In the genomic region with DNA sequence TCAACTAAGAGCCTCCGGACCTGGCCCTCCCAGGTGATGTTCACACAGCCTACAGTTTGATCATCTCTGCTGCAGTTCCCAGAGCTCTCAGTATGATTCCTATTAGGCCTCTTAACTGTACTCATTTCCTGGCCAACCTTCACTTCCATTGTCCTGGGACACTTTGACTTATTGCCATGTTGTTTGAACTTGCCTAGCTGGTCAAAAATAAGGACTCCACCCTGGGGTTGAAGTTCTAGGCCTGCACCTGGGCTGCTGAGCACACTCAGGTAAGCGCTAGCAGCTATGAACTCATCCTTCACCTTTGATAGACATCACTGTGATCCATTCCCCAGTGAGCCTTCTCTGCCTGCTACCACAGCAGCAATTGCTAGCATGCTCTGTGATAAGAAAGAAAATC, we compare ENCODE assay signal across 24 mouse cellular contexts. TPM values are rescaled to one million over a fixed set of nuclear protein-coding genes. Genes with fewer than 3 reads are reported as not detected.
DNase-seq lines count a peak whose midpoint lies in the region; ATAC-seq and TF ChIP-seq lines count a peak whose summit lies in the region.
"Had no signal": no experiment of that assay in that cellular context is flagged by ENCODE, and none has a peak within 500 bp of the region (broad histone marks: within the 10 kb centered on the region; RNA-seq: fewer than 3 reads in every experiment).

No protein-coding gene starts in this region.

- no peak overlapping the region for H3K4me2 ChIP-seq in liver, embryonic 14.5 days (ENCODE audit: low read depth)
- no peak overlapping the region for H3K4me2 ChIP-seq in liver, embryonic 11.5 days
- no peak overlapping the region for H3K4me2 ChIP-seq in intestine, postnatal 0 days (replicated peaks; ENCODE audit: low read depth)
- H3K4me2 ChIP-seq: embryonic facial prominence, embryonic 13.5 days; forebrain, embryonic 12.5 days; forebrain, embryonic 15.5 days; heart, embryonic 11.5 days; hindbrain, embryonic 13.5 days had no signal

- H3K9ac ChIP-seq in heart, adult 2 months (ENCODE audit: low read depth, low read length), result no peak overlapping the region
- H3K9ac ChIP-seq in liver, embryonic 14.5 days (replicated peaks), result no peak overlapping the region
- H3K9ac ChIP-seq in liver, embryonic 11.5 days (ENCODE audit: low read depth, low read length), result no peak overlapping the region
- H3K9ac ChIP-seq in intestine, postnatal 0 days (ENCODE audit: low read depth, low read length), result no peak overlapping the region
- H3K9ac ChIP-seq: embryonic facial prominence, embryonic 13.5 days; forebrain, embryonic 12.5 days; forebrain, embryonic 15.5 days; hindbrain, embryonic 13.5 days had no signal

- no peaks in the 10 kb centered on the region for H3K9me3 ChIP-seq in liver, embryonic 14.5 days (ENCODE audit: control insufficient read depth, low read length)
- no peaks in the 10 kb centered on the region for H3K9me3 ChIP-seq in liver, embryonic 11.5 days (ENCODE audit: control insufficient read depth, low read length)
- H3K9me3 ChIP-seq in intestine, postnatal 0 days (ENCODE audit: control insufficient read depth), result no peaks in the 10 kb centered on the region
- H3K9me3 ChIP-seq: embryonic facial prominence, embryonic 10.5 days; embryonic facial prominence, embryonic 13.5 days; forebrain, embryonic 12.5 days; forebrain, embryonic 15.5 days; hindbrain, embryonic 13.5 days had no signal

- H3K27ac ChIP-seq in heart, adult 2 months, result no peak overlapping the region
- no peak overlapping the region for H3K27ac ChIP-seq in liver, embryonic 14.5 days
- no peak overlapping the region for H3K27ac ChIP-seq in liver, embryonic 11.5 days (ENCODE audit: low read depth, low read length)
- H3K27ac ChIP-seq in intestine, postnatal 0 days (ENCODE audit: low read depth, low read length), result no peak overlapping the region
- H3K27ac ChIP-seq in small intestine, adult 2 months (ENCODE audit: insufficient read depth, low read depth, low read length), result peak overlapping the region; percentile 94
- H3K27ac ChIP-seq: embryonic facial prominence, embryonic 10.5 days; embryonic facial prominence, embryonic 13.5 days; forebrain, embryonic 12.5 days; forebrain, embryonic 15.5 days; hindbrain, embryonic 13.5 days had no signal

- intact Hi-C loops in heart, adult 2 months (cut with DNase I), result no loop called here

- TF ChIP-seq POLR2A in heart, adult 2 months (IDR thresholded peaks at IDR 0.05; ENCODE audit: insufficient read depth, low read depth, low read length), result no peak
- no peak for TF ChIP-seq POLR2A in small intestine, adult 2 months (IDR thresholded peaks at IDR 0.05; ENCODE audit: low read depth, low read length)

- 99% methylated on average over 2 of the region's 2 CpGs for WGBS in heart, adult 2 months
- 64% methylated on average over 2 of the region's 2 CpGs for WGBS in liver, embryonic 14.5 days (ENCODE audit: insufficient replicate concordance)
- WGBS in liver, embryonic 11.5 days, result 86% methylated on average over 2 of the region's 2 CpGs
- WGBS in intestine, postnatal 0 days, result 81% methylated on average over 2 of the region's 2 CpGs
- WGBS in small intestine, adult 2 months, result 65% methylated on average over 2 of the region's 2 CpGs

- TF ChIP-seq CTCF in heart, adult 2 months (IDR thresholded peaks at IDR 0.05), result no peak
- no peak for TF ChIP-seq CTCF in liver, embryonic 14.5 days (IDR thresholded peaks at IDR 0.05; ENCODE audit: low read depth)
- TF ChIP-seq CTCF in intestine, postnatal 0 days (IDR thresholded peaks at IDR 0.05; ENCODE audit: low read depth), result no peak
- no peak for TF ChIP-seq CTCF in small intestine, adult 2 months (IDR thresholded peaks at IDR 0.05; ENCODE audit: extremely low read depth, insufficient read length, insufficient replicate concordance, low read depth, low read length)

- no peaks in the 10 kb centered on the region for H3K36me3 ChIP-seq in heart, adult 2 months (ENCODE audit: control insufficient read depth, insufficient read depth, low read length)
- H3K36me3 ChIP-seq in liver, embryonic 14.5 days (replicated peaks; ENCODE audit: control insufficient read depth, insufficient read depth, low read depth), result no peaks in the 10 kb centered on the region
- H3K36me3 ChIP-seq in liver, embryonic 11.5 days (ENCODE audit: control insufficient read depth, insufficient read depth, low read length), result no peaks in the 10 kb centered on the region
- no peaks in the 10 kb centered on the region for H3K36me3 ChIP-seq in intestine, postnatal 0 days (ENCODE audit: control insufficient read depth, insufficient read depth)
- H3K36me3 ChIP-seq in small intestine, adult 2 months (ENCODE audit: control insufficient read depth, insufficient read depth, low read length), result no peaks in the 10 kb centered on the region
- H3K36me3 ChIP-seq: embryonic facial prominence, embryonic 10.5 days; embryonic facial prominence, embryonic 13.5 days; forebrain, embryonic 12.5 days; forebrain, embryonic 15.5 days; hindbrain, embryonic 13.5 days had no signal

- no peaks in the 10 kb centered on the region for H3K27me3 ChIP-seq in heart, adult 2 months (ENCODE audit: control insufficient read depth, insufficient read depth, low read length)
- no peaks in the 10 kb centered on the region for H3K27me3 ChIP-seq in liver, embryonic 14.5 days (ENCODE audit: control insufficient read depth, insufficient read depth, low read length)
- H3K27me3 ChIP-seq in liver, embryonic 11.5 days (replicated peaks; ENCODE audit: control insufficient read depth, insufficient read depth, low read length), result no peaks in the 10 kb centered on the region
- no peaks in the 10 kb centered on the region for H3K27me3 ChIP-seq in intestine, postnatal 0 days (replicated peaks; ENCODE audit: control insufficient read depth, insufficient read depth, low read length)
- H3K27me3 ChIP-seq in small intestine, adult 2 months (ENCODE audit: control insufficient read depth, insufficient read depth, low read length), result no peaks in the 10 kb centered on the region
- H3K27me3 ChIP-seq: embryonic facial prominence, embryonic 13.5 days; forebrain, embryonic 12.5 days; forebrain, embryonic 15.5 days; hindbrain, embryonic 13.5 days had no signal

- no peak overlapping the region for H3K4me3 ChIP-seq in heart, adult 2 months
- H3K4me3 ChIP-seq in liver, embryonic 14.5 days (ENCODE audit: insufficient read depth in 1 of 2, low read depth in 2 of 2, low read length in 2 of 2), result no peak overlapping the region
- no peak overlapping the region for H3K4me3 ChIP-seq in liver, embryonic 11.5 days (ENCODE audit: low read depth, low read length)
- no peak overlapping the region for H3K4me3 ChIP-seq in intestine, postnatal 0 days (ENCODE audit: low read depth, low read length)
- no peak overlapping the region for H3K4me3 ChIP-seq in small intestine, adult 2 months (ENCODE audit: low read depth, low read length)
- H3K4me3 ChIP-seq: embryonic facial prominence, embryonic 10.5 days; embryonic facial prominence, embryonic 13.5 days; erythroblast, embryonic 14.5 days; forebrain, embryonic 12.5 days; forebrain, embryonic 15.5 days; hindbrain, embryonic 13.5 days had no signal

- peak; percentile 64 for DNase-seq in heart, adult 11 months
- DNase-seq in heart, adult 2 months, result no peak
- DNase-seq in liver, embryonic 14.5 days (ENCODE audit: low read depth in 3 of 3, low spot score in 3 of 3), result no peak
- DNase-seq in liver, embryonic 11.5 days (ENCODE audit: low spot score), result no peak
- DNase-seq in thymus, postnatal 36 days, result no peak
- DNase-seq in kidney, postnatal 25 days, result no peak
- DNase-seq: adrenal gland, adult 8-10 months; adrenal gland, postnatal 25 days; cerebellum, adult 11-12 months; cerebellum, adult 8-10 months; cerebellum, postnatal 10 days; cerebellum, postnatal 36 days; embryo, embryonic 11 days; gastrocnemius, postnatal 25 days had no signal

- 0 out of 2 replicates have a peak, but pooled peaks have one; percentile 5 for ATAC-seq in liver, embryonic 14.5 days (ENCODE audit: insufficient read depth)
- ATAC-seq in liver, embryonic 11.5 days (replicated peaks; ENCODE audit: low FRiP score), result no peak
- peak; percentile 56 for ATAC-seq in intestine, postnatal 0 days
- ATAC-seq: activated CD4-positive, CD25-positive, alpha-beta regulatory T cell, adult 4 months had no signal

- H3K79me2 ChIP-seq in heart, adult 2 months (replicated peaks; ENCODE audit: control insufficient read depth, insufficient read depth, low read length), result no peaks in the 10 kb centered on the region

- TF ChIP-seq EP300 in heart, adult 2 months (IDR thresholded peaks at IDR 0.05; ENCODE audit: insufficient read depth, low read depth, low read length), result no peak
- no peak for TF ChIP-seq EP300 in liver, embryonic 14.5 days (IDR thresholded peaks at IDR 0.05; ENCODE audit: low read depth)

- no peaks in the 10 kb centered on the region for H3K4me1 ChIP-seq in heart, adult 2 months (ENCODE audit: control insufficient read depth, insufficient read depth, low read length)
- no peaks in the 10 kb centered on the region; a peak in 1 of 4 replicates for H3K4me1 ChIP-seq in liver, embryonic 14.5 days (replicated peaks; ENCODE audit: control insufficient read depth in 2 of 2, insufficient read depth in 2 of 2, low read length in 1 of 2)
- no peaks in the 10 kb centered on the region for H3K4me1 ChIP-seq in liver, embryonic 11.5 days (replicated peaks; ENCODE audit: control insufficient read depth, insufficient read depth, low read length)
- H3K4me1 ChIP-seq in intestine, postnatal 0 days (replicated peaks; ENCODE audit: control insufficient read depth, insufficient read depth, low read length), result peaks cover 3% of the 10 kb centered on the region; the same call in 1 of the 2 replicates
- peaks cover 22% of the 10 kb centered on the region for H3K4me1 ChIP-seq in small intestine, adult 2 months (ENCODE audit: control insufficient read depth, insufficient read depth, insufficient read length, low read length)
- H3K4me1 ChIP-seq: embryonic facial prominence, embryonic 10.5 days; embryonic facial prominence, embryonic 13.5 days; forebrain, embryonic 12.5 days; forebrain, embryonic 15.5 days; hindbrain, embryonic 13.5 days had no signal

RNA-seq across cellular contexts. Expression of a gene that starts 19.8 kb away (rescaled TPM):
- 10 to 100 TPM; 17.9 to 19.3 TPM for total RNA-seq in heart, adult 2 months (2021)
- 13.4 and 23.4 TPM in 2 replicates for polyA plus RNA-seq in heart, adult 2 months (2012; rRNA removed)
- 17.5 and 26.4 TPM in 2 replicates for polyA plus RNA-seq in liver, embryonic 14.5 days (2012; rRNA removed)
- polyA plus RNA-seq in liver, embryonic 14.5 days (2014; fragmentation: Nextera tagmentation; extraction: Ambion mirVana), result 44.3 and 46.2 TPM in 2 replicates
- 67.3 and 74.1 TPM in 2 replicates for polyA plus RNA-seq in liver, embryonic 11.5 days (2014; fragmentation: Nextera tagmentation; extraction: Ambion mirVana)
- polyA plus RNA-seq in intestine, postnatal 0 days (2015; fragmentation: Nextera tagmentation; extraction: Ambion mirVana), result 73.6 and 79.4 TPM in 2 replicates
- 4.9 and 22.3 TPM in 2 replicates for polyA plus RNA-seq in small intestine, adult 2 months (2012; rRNA removed)

RNA-seq across cellular contexts. Expression of a gene that starts 44.2 kb away (rescaled TPM):
- 10 to 100 TPM; 28.3 to 37.7 TPM for total RNA-seq in heart, adult 2 months (2021)
- polyA plus RNA-seq in heart, adult 2 months (2012; rRNA removed), result 10.9 and 22.1 TPM in 2 replicates
- 3.7 and 5.1 TPM in 2 replicates for polyA plus RNA-seq in liver, embryonic 14.5 days (2012; rRNA removed)
- 8.4 and 10.1 TPM in 2 replicates for polyA plus RNA-seq in liver, embryonic 14.5 days (2014; fragmentation: Nextera tagmentation; extraction: Ambion mirVana)
- 13.5 and 16.6 TPM in 2 replicates for polyA plus RNA-seq in liver, embryonic 11.5 days (2014; fragmentation: Nextera tagmentation; extraction: Ambion mirVana)
- 2.0 and 2.3 TPM in 2 replicates for polyA plus RNA-seq in intestine, postnatal 0 days (2015; fragmentation: Nextera tagmentation; extraction: Ambion mirVana)
- polyA plus RNA-seq in small intestine, adult 2 months (2012; rRNA removed), result 0.52 and 0.55 TPM in 2 replicates
- polyA plus RNA-seq: erythroblast, embryonic 14.5 days had no signal
